Mouse (Mus musculus): ENCODE results near the gene Eif3i.

DNA sequence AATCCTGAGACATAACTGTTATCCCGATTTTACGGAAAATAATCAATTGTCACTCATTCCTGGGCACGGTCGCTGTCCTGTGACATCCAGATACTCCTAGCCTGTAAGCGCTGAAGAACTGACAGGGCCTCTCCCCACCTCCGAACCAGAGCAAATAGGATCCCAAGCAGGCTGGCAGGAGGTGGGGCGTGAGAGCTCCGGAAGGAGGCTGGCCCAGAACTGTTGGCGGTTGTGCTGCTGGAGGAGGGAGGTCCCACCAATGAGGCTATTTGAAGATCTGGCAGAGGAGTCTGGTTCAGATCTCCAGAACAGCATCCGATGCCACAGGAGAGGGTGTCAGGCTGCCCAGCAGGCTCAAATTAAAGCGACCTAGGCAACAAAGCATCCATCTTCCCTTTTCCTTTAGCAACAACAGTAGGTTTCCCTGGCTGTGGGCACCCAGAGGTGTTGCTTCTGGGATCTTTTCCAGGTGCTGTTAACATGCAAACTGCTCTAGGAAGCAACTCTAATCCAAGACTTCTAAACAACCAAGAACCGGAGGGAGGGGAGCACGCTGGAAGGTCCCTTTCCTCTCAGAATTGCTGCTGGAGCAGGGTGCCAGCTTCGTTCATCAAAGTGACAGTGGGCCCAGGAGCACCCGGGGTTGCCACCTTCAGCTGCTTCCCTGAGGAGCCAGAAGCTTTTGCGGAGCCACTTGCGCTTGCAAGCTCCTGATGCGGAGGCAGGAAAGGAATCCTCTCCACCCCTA, 24.0 kb upstream of the Eif3i start:
- TF ChIP-seq CTCF (IDR thresholded peaks at IDR 0.05; ENCODE audit: low read depth, low read length) (no peak), GATA1 (IDR thresholded peaks at IDR 0.05; ENCODE audit: borderline replicate concordance, low read length) (no peak)
